Mouse (Mus musculus) kidney, postnatal 10 days (tissue): ENCODE measurements at regions not wholly inside any gene's neighbourhood (a gene's known extent, or its start where the extent isn't known, plus 50 kb on each side); places are given as distances from the start of the nearest gene placed in this dataset.
"Not testable (repeated sequence)": the region's sequence is repeated elsewhere in the genome, so short reads cannot be mapped to it uniquely, and the experiment has no call there.

Experiments used
- DNase-seq: peaks from one replicate; pipeline ENCODE4 v3.0.0; 2021; ENCODE audit warnings: mixed read lengths

DNA sequence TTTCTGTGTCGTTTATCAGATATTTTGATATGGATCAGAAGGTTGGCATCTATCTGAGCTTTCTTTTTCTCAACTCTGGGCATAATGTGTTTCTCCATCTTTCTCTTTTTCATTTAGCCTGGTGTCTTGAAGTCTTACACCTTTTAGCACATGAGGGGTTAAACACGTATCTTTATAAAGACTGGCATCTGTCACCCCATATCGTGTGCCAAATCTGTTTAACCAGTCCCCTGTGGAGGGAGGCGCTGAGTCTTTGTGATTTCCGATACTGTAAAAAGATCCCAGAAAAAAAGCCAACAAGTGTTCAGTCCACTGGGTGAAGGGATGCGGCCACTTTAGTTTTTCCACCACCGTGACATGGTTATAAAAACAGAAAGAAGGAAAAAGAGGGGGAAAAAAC is 313.3 kb downstream of the Diras2 start:
- no peak for DNase-seq

- DNase-seq = no peak
Measured at GRCm38 (mm10) chr13:52222315-52223097, 308.6 kb downstream of the Diras2 start.

GRCm38 (mm10) chr13:52223098-52223962 is 307.7 kb downstream of the Diras2 start:
- peak; percentile 29 for DNase-seq

GRCm38 (mm10) chr13:52233971-52234370 is 297.1 kb downstream of the Diras2 start:
- peak; percentile 27 for DNase-seq

DNA sequence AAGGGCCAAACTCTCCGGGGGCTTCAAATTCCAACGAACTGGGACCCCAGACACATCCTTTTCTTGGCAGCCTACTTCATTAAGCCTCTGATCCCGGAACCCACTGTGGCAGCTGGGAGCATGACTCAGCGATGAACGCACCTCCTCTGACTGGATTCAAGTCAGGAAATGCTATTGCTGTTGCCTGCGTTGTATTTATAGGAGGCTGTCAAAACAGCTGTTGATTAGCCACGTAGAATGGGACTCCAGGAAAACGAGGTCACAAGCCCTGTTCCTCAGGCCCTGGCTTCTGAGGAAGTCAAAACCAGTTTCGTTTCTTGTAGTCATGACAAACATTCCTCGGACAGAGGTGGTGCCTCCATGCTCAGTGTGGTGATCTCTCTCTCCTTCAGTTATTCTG is 295.0 kb downstream of the Diras2 start:
- peak; percentile 54 for DNase-seq

DNA sequence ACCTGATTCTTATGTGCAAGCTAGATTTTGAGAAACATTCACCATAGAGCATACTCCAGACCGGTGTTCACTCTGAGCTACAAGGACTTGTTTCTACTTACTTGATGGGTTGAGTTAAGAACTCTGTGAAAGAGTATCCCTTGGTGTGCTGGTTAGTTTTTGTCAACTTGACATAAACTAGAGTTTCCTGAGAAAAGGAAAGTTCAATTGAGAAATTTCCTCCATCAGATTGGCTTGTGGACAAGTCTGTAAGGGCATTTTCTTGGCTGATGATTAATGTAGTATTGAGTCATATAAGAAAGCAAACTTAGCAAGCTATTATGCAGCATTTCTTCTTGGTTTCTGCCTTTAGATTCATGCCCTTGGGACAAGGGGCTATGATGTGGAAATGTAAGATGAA is 291.5 kb downstream of the Diras2 start:
- no peak for DNase-seq

DNA sequence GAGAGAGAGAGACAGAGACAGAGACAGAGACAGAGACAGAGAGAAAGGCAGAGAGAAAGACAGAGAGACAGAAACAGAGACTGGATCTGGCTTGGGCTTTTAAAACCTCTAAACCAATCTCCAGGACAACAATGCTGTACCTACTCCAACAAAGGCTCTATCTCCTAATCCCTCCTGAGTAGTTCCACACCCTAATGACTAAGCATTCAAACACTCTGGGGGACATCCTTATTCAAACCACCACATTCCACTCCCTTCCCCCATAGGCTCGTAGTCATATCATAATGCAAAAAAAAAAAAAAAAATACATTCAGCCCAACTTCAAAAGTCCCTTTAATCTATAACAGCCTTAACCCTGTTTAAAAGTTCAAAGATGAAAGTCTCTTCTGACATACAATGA is 289.3 kb downstream of the Diras2 start:
- DNase-seq = no peak

GRCm38 (mm10) chr13:52249492-52249891 is 281.6 kb downstream of the Diras2 start:
- no peak for DNase-seq

DNA sequence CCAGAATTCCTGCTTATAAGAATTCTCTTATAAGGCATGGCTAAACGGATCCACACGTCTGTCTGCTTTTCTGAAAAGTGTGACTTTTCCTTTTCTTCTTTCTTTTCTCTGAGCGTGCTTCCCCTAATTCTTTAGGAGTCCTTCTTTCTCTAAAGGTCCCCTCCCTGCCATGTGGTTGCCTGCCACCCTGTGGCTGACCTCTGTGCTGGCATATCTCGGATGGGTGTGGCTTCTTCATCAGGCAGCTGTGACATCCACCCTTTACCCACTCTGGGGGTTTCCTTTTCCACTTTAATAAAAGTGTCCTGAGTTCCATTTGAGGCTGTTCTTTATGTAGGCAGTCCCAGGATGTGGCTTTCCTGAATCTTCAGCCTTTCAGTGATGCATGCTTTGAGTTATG is 280.7 kb downstream of the Diras2 start:
- no peak for DNase-seq

- DNase-seq = no peak
Measured at GRCm38 (mm10) chr13:52252303-52252702, 278.8 kb downstream of the Diras2 start.

DNA sequence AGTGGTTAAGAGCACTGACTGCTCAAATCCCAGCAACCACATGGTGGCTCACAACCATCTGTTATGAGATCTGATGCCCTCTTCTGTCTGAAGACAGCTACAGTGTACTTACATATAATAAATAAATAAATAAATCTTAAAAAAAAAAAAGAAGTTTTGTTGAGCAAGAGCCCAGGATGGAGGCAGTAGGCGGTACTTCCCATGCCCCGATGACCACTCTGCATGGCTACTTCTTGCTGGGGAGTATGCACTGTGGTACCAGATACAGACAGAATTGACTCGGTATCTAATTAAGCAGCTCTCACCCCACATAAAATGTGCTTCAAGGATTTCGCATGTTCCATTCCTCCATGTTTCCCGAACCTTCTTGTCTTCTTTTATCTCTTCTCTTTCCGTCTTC is 278.4 kb downstream of the Diras2 start:
- not testable (repeated sequence) for DNase-seq

GRCm38 (mm10) chr13:52253138-52253537 is 277.9 kb downstream of the Diras2 start:
- DNase-seq = no peak

GRCm38 (mm10) chr13:52254185-52254584 is 276.9 kb downstream of the Diras2 start:
- DNase-seq = peak; percentile 54

DNA sequence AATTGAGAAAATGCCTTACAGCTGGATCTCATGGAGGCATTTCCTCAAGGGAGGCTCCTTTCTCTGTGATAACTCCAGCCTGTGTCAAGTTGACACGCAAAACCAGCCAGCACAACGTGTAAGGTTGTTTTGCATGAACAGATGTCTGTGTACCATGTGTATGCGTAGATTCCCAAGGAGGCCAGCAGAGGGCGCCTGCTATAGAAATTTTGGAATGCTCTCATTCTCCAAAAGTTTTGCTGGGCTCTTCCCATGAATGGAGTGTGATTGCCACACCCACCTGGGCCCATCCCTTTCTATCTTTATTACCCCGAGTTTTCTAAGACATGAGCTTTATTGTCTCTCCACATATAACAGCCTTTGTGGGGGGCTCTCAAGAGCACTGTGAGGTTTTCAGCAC is 275.4 kb downstream of the Diras2 start:
- DNase-seq = peak; percentile 23

GRCm38 (mm10) chr13:52258373-52258772 is 272.7 kb downstream of the Diras2 start:
- DNase-seq = no peak

DNA sequence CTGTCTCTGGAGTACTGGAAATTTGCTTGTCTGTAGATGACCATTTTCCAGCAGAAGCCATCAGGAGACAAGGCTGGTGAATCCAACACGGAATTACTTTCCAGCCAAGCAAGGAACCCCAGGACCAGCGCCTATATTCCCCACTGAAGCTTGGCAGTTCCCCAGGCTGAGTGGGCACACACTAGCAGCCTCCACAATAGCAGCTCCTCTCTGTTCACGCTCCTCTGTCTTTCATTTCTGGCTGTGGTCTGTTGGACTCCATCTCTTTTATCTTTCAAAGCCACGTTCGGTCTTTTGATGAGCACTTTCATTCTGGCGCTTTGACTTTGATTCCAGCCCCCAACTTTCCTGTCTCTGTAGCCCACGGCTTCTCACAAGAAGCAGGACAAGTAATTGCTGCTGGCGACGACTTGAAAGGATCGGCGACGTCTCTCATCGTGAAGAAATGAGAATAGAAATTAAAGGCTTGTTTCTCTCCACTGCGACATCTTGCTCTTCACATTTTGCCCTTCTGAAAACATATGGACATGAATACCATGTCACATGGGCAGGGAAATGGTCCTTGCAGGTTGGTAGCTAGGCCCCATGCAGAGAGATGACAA is 268.0 kb downstream of the Diras2 start:
- DNase-seq = no peak

DNA sequence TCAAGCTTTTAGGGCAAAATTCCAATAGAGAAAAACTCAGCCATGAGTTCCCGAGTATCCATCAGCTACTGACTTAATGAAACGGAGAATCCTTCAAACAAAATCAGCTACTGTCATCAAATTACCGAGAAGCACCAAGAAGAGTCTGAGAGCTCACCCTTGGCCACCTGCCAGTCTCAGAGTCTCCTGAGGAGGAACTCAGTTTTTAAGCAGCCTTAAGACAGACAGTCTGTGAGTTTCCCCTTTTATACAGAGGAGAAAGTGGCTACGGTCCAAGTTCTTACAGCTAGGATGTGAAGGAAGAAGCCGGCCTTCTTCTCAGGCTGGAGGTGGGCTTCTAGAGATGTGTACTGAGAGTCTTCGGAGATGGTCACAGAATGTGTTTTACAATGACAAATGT is 262.8 kb downstream of the Diras2 start:
- DNase-seq = peak; percentile 33

GRCm38 (mm10) chr13:52273502-52274246 is 257.4 kb downstream of the Diras2 start:
- DNase-seq = no peak

- DNase-seq = no peak
Measured at GRCm38 (mm10) chr13:52275196-52275595, 255.9 kb downstream of the Diras2 start.

DNA sequence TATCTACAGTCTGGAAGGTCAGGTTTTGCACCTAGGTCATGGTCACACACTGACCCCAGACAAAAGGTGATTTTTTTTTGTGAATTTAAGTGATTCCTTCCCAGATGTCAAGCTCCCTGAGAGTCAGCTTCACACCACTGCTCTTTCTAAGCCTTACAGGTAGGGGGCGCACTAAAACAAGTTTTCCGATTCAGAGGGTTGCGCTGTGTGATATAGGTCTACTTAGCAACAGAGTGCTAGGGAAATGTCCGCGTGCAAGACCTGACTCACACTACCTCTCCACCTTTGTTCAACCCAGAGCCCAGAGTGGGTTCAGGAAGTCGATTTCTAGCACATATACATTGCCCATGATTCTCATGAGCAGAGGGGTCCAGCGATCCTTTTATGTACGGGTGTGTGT is 255.4 kb downstream of the Diras2 start:
- DNase-seq = peak; percentile 27

DNA sequence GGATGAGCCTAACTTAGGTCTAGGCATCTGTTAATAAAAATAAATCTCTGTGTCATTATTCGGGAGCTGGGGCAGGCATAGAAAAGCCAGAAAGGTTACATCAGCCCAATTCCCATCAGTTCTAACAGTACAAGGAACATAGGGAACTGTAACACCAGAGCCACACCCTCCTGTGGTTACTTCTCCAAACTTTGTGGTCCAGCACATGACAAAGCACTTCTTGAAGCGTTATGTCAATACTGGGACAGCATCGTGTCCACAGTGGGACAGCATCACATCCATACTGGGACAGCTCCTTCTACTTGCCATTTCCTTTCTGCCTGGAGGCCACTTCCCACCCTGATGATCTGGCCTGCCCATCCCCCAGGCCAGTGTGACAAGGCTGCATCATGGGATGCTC is 253.9 kb downstream of the Diras2 start:
- no peak for DNase-seq

- DNase-seq = no peak
Measured at GRCm38 (mm10) chr13:52278831-52279230, 252.2 kb downstream of the Diras2 start.
